Mouse (Mus musculus) cerebellum, adult 2 months (tissue): ENCODE measurements around the gene Tspan33.

Source experiments
- CTCF ChIP-seq: fragments of 200-500 bp; IDR thresholded peaks from 2 replicates; pipeline ENCODE4 v1.5.1; 2011; ENCODE audit warnings: low read depth, mild to moderate bottlenecking, control low read depth, low read length, moderate library complexity, borderline replicate concordance; ENCODE audit not compliant: insufficient read depth
- POLR2A ChIP-seq: fragments of 200-500 bp; IDR thresholded peaks from 2 replicates; pipeline ENCODE4 v1.6.1; 2011; ENCODE audit warnings: low read length, control low read depth, borderline replicate concordance; ENCODE audit not compliant: insufficient read depth

DNA sequence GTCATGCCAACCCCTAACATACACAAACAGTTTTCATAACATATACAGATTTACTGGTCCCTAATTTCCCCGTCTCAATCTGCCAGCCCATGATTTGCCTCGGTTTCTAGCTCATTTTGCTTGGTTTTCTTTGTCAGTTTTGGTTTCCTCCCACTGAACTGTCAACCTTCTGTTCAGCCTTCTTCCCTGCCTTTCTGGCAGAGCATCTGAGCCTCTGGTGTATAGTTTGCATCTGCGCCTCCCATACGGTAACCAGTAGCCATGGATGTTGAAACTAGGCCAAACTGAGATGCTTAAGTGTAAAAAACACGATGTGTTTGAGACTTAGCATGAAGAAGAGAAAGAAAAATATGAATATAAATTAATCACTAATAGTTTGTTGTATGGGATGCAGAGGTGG is 62.0 kb downstream of the Tspan33 start:
- TF ChIP-seq CTCF (no peak), POLR2A (no peak)
